Mouse (Mus musculus): Measurements from ENCODE around the gene Gm17268. TPM values are rescaled to one million over a fixed set of nuclear protein-coding genes. Genes with fewer than 3 reads are reported as not detected.

The Gm17268 gene
- total RNA-seq, 1 experiment, result not detected

- Histone ChIP-seq H3K4me1 (ENCODE audit: control insufficient read depth in 2 of 2, insufficient read depth in 2 of 2, low read length in 2 of 2, poor library complexity in 1 of 2) (no peaks in the 10 kb centered on the region), H3K4me3 (ENCODE audit: insufficient read depth in 1 of 2, low read depth in 1 of 2, low read length in 2 of 2, poor library complexity in 1 of 2, severe bottlenecking in 1 of 2) (no peak overlapping the region), H3K36me3 (ENCODE audit: control insufficient read depth, insufficient read depth, low read length, poor library complexity, severe bottlenecking) (no peaks in the 10 kb centered on the region), H3K27ac (ENCODE audit: insufficient read depth, low read depth, low read length, poor library complexity, severe bottlenecking) (no peak overlapping the region), H3K9me3 (ENCODE audit: control insufficient read depth, insufficient read depth, low read depth, low read length) (no peaks in the 10 kb centered on the region), H3K9ac (ENCODE audit: insufficient read depth, low read depth, low read length, poor library complexity, severe bottlenecking) (no peak overlapping the region)
- TF ChIP-seq CHD2 (IDR thresholded peaks at IDR 0.05; ENCODE audit: low read depth, low read length) (no peak), MAFK (IDR thresholded peaks at IDR 0.05; ENCODE audit: insufficient read depth, low read depth, low read length) (no peak), HCFC1 (IDR thresholded peaks at IDR 0.05; ENCODE audit: borderline replicate concordance, insufficient read depth, low read length) (no peak), ZC3H11A (IDR thresholded peaks at IDR 0.05; ENCODE audit: borderline replicate concordance, low read depth, low read length) (no peak), ZNF384 (IDR thresholded peaks at IDR 0.05; ENCODE audit: low read depth, low read length) (no peak)
- in situ Hi-C loops (cut with MboI; ENCODE audit: low sequenced_read_pairs in 2 of 2, unreplicated experiment in 2 of 2), result no loop called here
- DNase-seq (ENCODE audit: low read depth, low spot score), result no peak
These were observed 35.3 kb upstream of the Gm17268 start for GRCm38 (mm10) chr11:82073686-82074085.

- H3K9ac ChIP-seq (ENCODE audit: insufficient read depth, low read depth, low read length, poor library complexity, severe bottlenecking), result no peak overlapping the region
These were observed 34.6 kb upstream of the Gm17268 start for GRCm38 (mm10) chr11:82072984-82073383.

DNA sequence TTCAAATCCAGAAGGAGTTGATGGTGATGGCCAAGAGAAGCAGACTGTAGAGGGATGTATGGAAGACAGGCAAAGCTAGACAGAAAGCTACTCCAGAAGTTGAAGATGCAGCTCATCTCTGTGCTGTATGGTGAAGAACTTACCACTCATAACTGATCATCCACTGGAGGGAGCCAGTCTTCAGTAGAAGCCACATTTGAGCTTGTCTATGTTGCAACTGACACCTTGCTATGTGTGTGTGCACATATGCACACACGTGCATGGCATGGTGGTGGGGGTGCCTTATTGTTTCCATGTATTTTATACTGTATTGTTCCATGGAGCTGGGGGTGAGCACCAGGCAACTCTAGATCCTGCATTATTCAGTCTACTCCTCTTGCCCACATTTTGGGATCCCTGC lies 34.0 kb upstream of the Gm17268 start:
- Histone ChIP-seq H3K9me3 (ENCODE audit: control insufficient read depth, insufficient read depth, low read depth, low read length) (no peaks in the 10 kb centered on the region), H3K4me1 (ENCODE audit: control insufficient read depth in 2 of 2, insufficient read depth in 2 of 2, low read length in 2 of 2, poor library complexity in 1 of 2) (no peaks in the 10 kb centered on the region), H3K9ac (ENCODE audit: insufficient read depth, low read depth, low read length, poor library complexity, severe bottlenecking) (no peak overlapping the region), H3K4me3 (ENCODE audit: insufficient read depth in 1 of 2, low read depth in 1 of 2, low read length in 2 of 2, poor library complexity in 1 of 2, severe bottlenecking in 1 of 2) (no peak overlapping the region), H3K27ac (ENCODE audit: insufficient read depth, low read depth, low read length, poor library complexity, severe bottlenecking) (no peak overlapping the region), H3K36me3 (ENCODE audit: control insufficient read depth, insufficient read depth, low read length, poor library complexity, severe bottlenecking) (no peaks in the 10 kb centered on the region)
- in situ Hi-C loops (cut with MboI; ENCODE audit: low sequenced_read_pairs in 2 of 2, unreplicated experiment in 2 of 2), result no loop called here
- DNase-seq (ENCODE audit: low read depth, low spot score), result no peak
- TF ChIP-seq MAFK (IDR thresholded peaks at IDR 0.05; ENCODE audit: insufficient read depth, low read depth, low read length) (no peak), HCFC1 (IDR thresholded peaks at IDR 0.05; ENCODE audit: borderline replicate concordance, insufficient read depth, low read length) (no peak), CHD2 (IDR thresholded peaks at IDR 0.05; ENCODE audit: low read depth, low read length) (no peak), ZC3H11A (IDR thresholded peaks at IDR 0.05; ENCODE audit: borderline replicate concordance, low read depth, low read length) (no peak)

More at GRCm38 (mm10) chr11:82072984-82073383, 34.6 kb upstream of the Gm17268 start:
- no peak for DNase-seq (ENCODE audit: low read depth, low spot score)
- Histone ChIP-seq H3K9me3 (ENCODE audit: control insufficient read depth, insufficient read depth, low read depth, low read length) (no peaks in the 10 kb centered on the region), H3K4me1 (ENCODE audit: control insufficient read depth in 2 of 2, insufficient read depth in 2 of 2, low read length in 2 of 2, poor library complexity in 1 of 2) (no peaks in the 10 kb centered on the region), H3K36me3 (ENCODE audit: control insufficient read depth, insufficient read depth, low read length, poor library complexity, severe bottlenecking) (no peaks in the 10 kb centered on the region), H3K4me3 (ENCODE audit: insufficient read depth in 1 of 2, low read depth in 1 of 2, low read length in 2 of 2, poor library complexity in 1 of 2, severe bottlenecking in 1 of 2) (no peak overlapping the region), H3K27ac (ENCODE audit: insufficient read depth, low read depth, low read length, poor library complexity, severe bottlenecking) (no peak overlapping the region)
- in situ Hi-C loops (cut with MboI; ENCODE audit: low sequenced_read_pairs in 2 of 2, unreplicated experiment in 2 of 2), result no loop called here
- TF ChIP-seq HCFC1 (IDR thresholded peaks at IDR 0.05; ENCODE audit: borderline replicate concordance, insufficient read depth, low read length) (no peak), MAFK (IDR thresholded peaks at IDR 0.05; ENCODE audit: insufficient read depth, low read depth, low read length) (no peak), ZC3H11A (IDR thresholded peaks at IDR 0.05; ENCODE audit: borderline replicate concordance, low read depth, low read length) (no peak), CHD2 (IDR thresholded peaks at IDR 0.05; ENCODE audit: low read depth, low read length) (no peak), ZNF384 (IDR thresholded peaks at IDR 0.05; ENCODE audit: low read depth, low read length) (no peak)

GRCm38 (mm10) chr11:82071076-82071475 lies 32.7 kb upstream of the Gm17268 start:
- Histone ChIP-seq H3K36me3 (ENCODE audit: control insufficient read depth, insufficient read depth, low read length, poor library complexity, severe bottlenecking) (no peaks in the 10 kb centered on the region), H3K4me3 (ENCODE audit: insufficient read depth in 1 of 2, low read depth in 1 of 2, low read length in 2 of 2, poor library complexity in 1 of 2, severe bottlenecking in 1 of 2) (no peak overlapping the region), H3K9me3 (ENCODE audit: control insufficient read depth, insufficient read depth, low read depth, low read length) (no peaks in the 10 kb centered on the region), H3K27ac (ENCODE audit: insufficient read depth, low read depth, low read length, poor library complexity, severe bottlenecking) (no peak overlapping the region), H3K4me1 (ENCODE audit: control insufficient read depth in 2 of 2, insufficient read depth in 2 of 2, low read length in 2 of 2, poor library complexity in 1 of 2) (no peaks in the 10 kb centered on the region), H3K9ac (ENCODE audit: insufficient read depth, low read depth, low read length, poor library complexity, severe bottlenecking) (no peak overlapping the region)
- no peak for DNase-seq (ENCODE audit: low read depth, low spot score)
- TF ChIP-seq CHD2 (IDR thresholded peaks at IDR 0.05; ENCODE audit: low read depth, low read length), result no peak
- no peak for TF ChIP-seq MAFK (IDR thresholded peaks at IDR 0.05; ENCODE audit: insufficient read depth, low read depth, low read length)
- TF ChIP-seq ZC3H11A (IDR thresholded peaks at IDR 0.05; ENCODE audit: borderline replicate concordance, low read depth, low read length), result no peak
- TF ChIP-seq ZNF384 (IDR thresholded peaks at IDR 0.05; ENCODE audit: low read depth, low read length), result no peak
- TF ChIP-seq HCFC1 (IDR thresholded peaks at IDR 0.05; ENCODE audit: borderline replicate concordance, insufficient read depth, low read length), result no peak
- in situ Hi-C loops (cut with MboI; ENCODE audit: low sequenced_read_pairs in 2 of 2, unreplicated experiment in 2 of 2), result no loop called here

Data from ES-E14 (cell line).